Mouse (Mus musculus) forebrain, embryonic 11.5 days (tissue): ENCODE results near the gene Gm10229. TPM values are rescaled to one million over a fixed set of nuclear protein-coding genes. Genes with fewer than 3 reads are reported as not detected.

Experiments used
- polyA plus RNA-seq: library from polyadenylated mRNA; unstranded; fragments of >200 nt; fragmentation: Nextera tagmentation; extraction: Ambion mirVana; gene quantifications from 2 replicates; pipeline ENCODE4 v1.2.1, GENCODE M21; 2014

The Gm10229 gene
- polyA plus RNA-seq, 1 experiment from 2014 or later, result not detected

Other genes with a start within 250 kb of the Gm10229 start
- not detected in 2 replicates for gene 2310057N15Rik, start 241.1 kb upstream of the Gm10229 start, polyA plus RNA-seq
- not detected in 2 replicates for gene Gm5965, start 237.4 kb upstream of the Gm10229 start, polyA plus RNA-seq
- not detected in 2 replicates for gene Gm20741, start 203.1 kb upstream of the Gm10229 start, polyA plus RNA-seq
- not detected in 2 replicates for gene Krtap15, start 195.1 kb upstream of the Gm10229 start, polyA plus RNA-seq
- not detected in 2 replicates for gene Krtap14, start 189.1 kb upstream of the Gm10229 start, polyA plus RNA-seq
- not detected in 2 replicates for gene Krtap19-1, start 145.9 kb upstream of the Gm10229 start, polyA plus RNA-seq
- gene Krtap19-2, start 141.0 kb upstream of the Gm10229 start, polyA plus RNA-seq, result not detected in 2 replicates
- gene Krtap19-3, start 137.2 kb upstream of the Gm10229 start, polyA plus RNA-seq, result not detected in 2 replicates
- not detected in 2 replicates for gene Krtap19-4, start 130.2 kb upstream of the Gm10229 start, polyA plus RNA-seq
- gene Krtap19-5, start 118.8 kb upstream of the Gm10229 start, polyA plus RNA-seq, result not detected in 2 replicates
- gene Krtap19-9b, start 83.0 kb upstream of the Gm10229 start, polyA plus RNA-seq, result not detected in 2 replicates
- not detected in 2 replicates for gene Krtap16-3, start 52.4 kb upstream of the Gm10229 start, polyA plus RNA-seq
- not detected in 2 replicates for gene Krtap22-2, start 4.5 kb upstream of the Gm10229 start, polyA plus RNA-seq
- not detected in 2 replicates for gene Krtap6-1, start 16.4 kb downstream of the Gm10229 start, polyA plus RNA-seq
- not detected in 2 replicates for gene Gm10228, start 26.2 kb downstream of the Gm10229 start, polyA plus RNA-seq
- gene Krtap6-5, start 32.6 kb downstream of the Gm10229 start, polyA plus RNA-seq, result not detected in 2 replicates
- gene 1110025L11Rik, start 48.7 kb downstream of the Gm10229 start, polyA plus RNA-seq, result not detected in 2 replicates
- gene Krtap6-3, start 68.7 kb downstream of the Gm10229 start, polyA plus RNA-seq, result not detected in 2 replicates
- gene Gm6358, start 125.6 kb downstream of the Gm10229 start, polyA plus RNA-seq, result not detected in 2 replicates
- gene Gm10061, start 135.8 kb downstream of the Gm10229 start, polyA plus RNA-seq, result not detected in 2 replicates
- not detected in 2 replicates for gene Gm9789, start 142.7 kb downstream of the Gm10229 start, polyA plus RNA-seq
- not detected in 2 replicates for gene Gm7735, start 154.2 kb downstream of the Gm10229 start, polyA plus RNA-seq
- not detected in 2 replicates for gene 1110057P08Rik, start 159.5 kb downstream of the Gm10229 start, polyA plus RNA-seq
- gene Krtap20-2, start 190.6 kb downstream of the Gm10229 start, polyA plus RNA-seq, result not detected in 2 replicates